Mouse (Mus musculus) layer of hippocampus, adult 8-10 months (tissue): ENCODE results near the gene Rbbp7. TPM values are rescaled to one million over a fixed set of nuclear protein-coding genes. Genes with fewer than 3 reads are reported as not detected.
"Not testable (repeated sequence)": the region's sequence is repeated elsewhere in the genome, so short reads cannot be mapped to it uniquely, and the experiment has no call there.

Experiments
- DNase-seq, 2 experiments: peaks; one replicate each; pipeline ENCODE4 v3.0.0; 2022; ENCODE audit warnings: low spot score in 2 of 2
- total RNA-seq, 4 experiments: library from RNA; stranded (reverse); gene quantifications; 2 replicates each; pipeline ENCODE4 v1.2.4; 2022

Rbbp7 gene
- 100 to 1,000 TPM; 148 to 170 (median 161) TPM for total RNA-seq

- DNase-seq = peak; percentile 89
Measured at GRCm38 (mm10) chrX:162760115-162760942, at the start of gene Rbbp7. TSS of gene Rbbp7 (plus strand) at chrX:162760402.

- DNase-seq = peak in 1 of 2 experiments; percentile 21
Measured at GRCm38 (mm10) chrX:162717837-162718236, 42.4 kb upstream of the Rbbp7 start.

- DNase-seq = peak in 1 of 2 experiments; percentile 10
Measured at GRCm38 (mm10) chrX:162719615-162720014, 40.6 kb upstream of the Rbbp7 start.

- no peak for DNase-seq
Measured at GRCm38 (mm10) chrX:162727367-162727777, 32.8 kb upstream of the Rbbp7 start.

DNA sequence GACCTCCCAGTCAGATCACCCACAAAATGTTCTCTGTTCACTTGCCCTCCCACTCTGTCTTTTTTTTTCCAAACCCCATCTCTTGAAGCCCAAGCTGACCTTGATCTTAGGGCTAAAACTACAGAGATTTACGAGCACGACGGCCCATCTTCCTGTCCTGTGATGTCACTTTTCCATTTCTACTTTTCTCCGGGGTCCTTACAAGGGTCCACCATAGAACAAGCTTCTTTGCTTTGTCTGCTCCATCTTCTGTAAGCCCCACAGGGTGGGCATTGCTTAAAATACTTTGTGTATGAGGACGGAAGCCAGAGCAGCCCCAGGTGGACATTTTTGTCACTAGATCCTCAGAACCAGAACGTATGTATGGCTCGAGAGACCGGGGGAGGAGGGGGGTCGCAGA, 32.4 kb upstream of the Rbbp7 start:
- no peak for DNase-seq

DNA sequence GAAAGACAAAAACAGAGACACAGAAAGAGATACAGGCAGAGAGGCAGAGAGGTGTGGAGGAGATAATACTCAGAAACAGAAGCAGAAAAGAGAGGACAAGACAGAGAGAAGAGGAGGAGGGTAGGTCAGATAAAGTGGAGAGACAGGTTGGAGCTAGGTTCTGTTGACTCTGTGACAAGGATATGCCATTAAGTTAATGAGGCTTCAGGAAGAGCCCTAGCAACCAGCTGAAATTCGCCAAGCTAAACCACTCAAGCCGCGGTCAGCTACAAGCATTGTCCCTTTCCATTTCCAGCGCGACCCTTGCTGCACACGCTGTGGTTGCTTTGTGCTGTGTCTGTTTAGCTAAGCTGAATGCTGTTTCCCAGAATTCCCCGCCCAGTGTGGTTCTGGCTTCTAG, 32.0 kb upstream of the Rbbp7 start:
- DNase-seq = no peak

DNA sequence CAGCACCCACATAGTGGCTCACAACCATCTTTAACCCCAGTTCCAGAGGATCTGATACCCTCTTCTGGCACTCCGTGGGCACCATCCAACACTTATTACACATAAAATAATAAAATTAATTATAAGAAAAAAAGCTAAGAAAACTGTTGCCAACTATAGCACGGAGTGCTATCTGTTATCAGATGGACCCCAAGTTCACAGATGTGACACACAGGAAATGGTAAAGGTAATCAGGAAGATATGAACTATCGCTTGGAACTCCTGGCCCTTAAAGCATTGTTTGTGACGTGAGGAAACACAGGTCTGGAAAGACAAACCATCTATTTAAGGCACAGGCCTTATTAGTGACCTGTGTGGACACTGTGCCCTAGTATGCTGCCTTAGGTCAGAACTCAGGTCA, 30.2 kb upstream of the Rbbp7 start:
- no peak for DNase-seq

GRCm38 (mm10) chrX:162734997-162735929, 24.9 kb upstream of the Rbbp7 start:
- peak; percentile 54 to 64 for DNase-seq

GRCm38 (mm10) chrX:162736140-162736659, 24.0 kb upstream of the Rbbp7 start:
- DNase-seq = no peak

DNA sequence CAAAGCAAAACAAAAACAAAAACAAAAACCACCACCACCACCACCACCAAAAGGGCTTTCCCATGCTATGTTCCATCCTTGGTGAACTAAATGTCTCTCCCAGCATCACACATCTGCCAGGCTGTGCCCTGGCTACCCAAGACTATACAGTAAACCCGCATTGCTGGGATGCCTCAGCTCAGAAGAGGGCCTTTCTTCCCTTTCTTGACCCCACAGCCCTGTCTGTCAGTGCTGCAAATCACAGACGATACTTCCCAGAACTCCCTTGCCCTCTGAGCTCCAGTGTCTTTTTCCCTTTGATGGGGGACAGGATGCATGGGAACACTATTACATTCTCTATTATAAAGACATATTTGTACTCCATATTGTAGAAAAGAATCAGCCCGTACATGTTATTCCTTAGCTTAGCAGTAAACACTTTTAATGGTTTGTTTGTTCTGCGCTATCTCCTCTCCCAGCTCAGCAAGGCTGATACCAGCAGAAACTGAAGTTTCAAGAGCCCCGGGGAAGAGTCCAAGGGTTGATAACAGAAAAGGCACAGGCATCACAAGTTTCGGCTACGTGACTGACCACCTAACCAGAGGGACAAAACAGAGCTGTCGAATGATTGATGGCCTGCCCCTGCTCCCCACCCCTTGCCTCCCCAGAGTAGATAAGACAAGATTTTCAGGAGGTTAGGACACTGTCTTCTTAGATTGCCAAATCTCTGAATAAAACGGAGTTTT, 11.3 kb upstream of the Rbbp7 start:
- no peak for DNase-seq

DNA sequence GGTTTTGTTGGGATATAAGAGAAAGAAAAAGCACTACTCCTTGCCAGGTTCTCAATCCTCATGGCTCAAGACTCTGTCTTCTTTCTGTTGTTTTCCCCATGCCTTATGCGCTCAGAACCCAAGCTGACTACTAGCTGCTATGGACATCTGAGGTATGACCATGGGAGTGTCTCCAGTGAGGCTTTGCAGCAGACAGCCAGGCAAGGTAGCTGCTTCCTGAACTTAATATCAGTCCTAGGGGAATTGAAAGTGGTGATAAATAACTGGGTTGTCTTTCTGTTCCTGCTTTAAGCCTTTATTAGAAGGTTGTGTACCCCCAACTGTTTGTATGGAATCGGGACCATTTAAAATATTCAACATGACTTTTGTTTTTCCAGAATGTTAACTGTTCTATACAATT, 7.8 kb upstream of the Rbbp7 start:
- DNase-seq = no peak

DNA sequence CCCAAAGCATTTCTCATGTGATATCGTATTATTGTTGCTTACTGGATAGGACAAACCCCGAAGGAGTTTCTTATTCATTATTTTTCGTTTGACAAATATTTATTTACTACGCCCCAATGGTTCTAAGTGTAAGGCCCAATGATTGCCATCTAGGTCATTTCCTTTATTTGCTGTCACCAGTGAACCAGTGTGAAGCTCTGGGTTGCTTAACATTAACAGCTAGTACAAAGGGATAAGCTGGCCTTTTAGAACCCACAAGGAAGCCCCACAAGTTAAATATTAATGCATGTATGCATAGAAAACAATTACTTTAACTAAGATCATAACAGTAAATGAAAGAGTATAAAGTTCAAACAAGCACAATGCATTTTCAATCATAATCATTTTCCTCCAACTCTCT, 5.9 kb upstream of the Rbbp7 start:
- DNase-seq = no peak

- DNase-seq = no peak
Measured at GRCm38 (mm10) chrX:162756058-162756457, 4.1 kb upstream of the Rbbp7 start.

DNA sequence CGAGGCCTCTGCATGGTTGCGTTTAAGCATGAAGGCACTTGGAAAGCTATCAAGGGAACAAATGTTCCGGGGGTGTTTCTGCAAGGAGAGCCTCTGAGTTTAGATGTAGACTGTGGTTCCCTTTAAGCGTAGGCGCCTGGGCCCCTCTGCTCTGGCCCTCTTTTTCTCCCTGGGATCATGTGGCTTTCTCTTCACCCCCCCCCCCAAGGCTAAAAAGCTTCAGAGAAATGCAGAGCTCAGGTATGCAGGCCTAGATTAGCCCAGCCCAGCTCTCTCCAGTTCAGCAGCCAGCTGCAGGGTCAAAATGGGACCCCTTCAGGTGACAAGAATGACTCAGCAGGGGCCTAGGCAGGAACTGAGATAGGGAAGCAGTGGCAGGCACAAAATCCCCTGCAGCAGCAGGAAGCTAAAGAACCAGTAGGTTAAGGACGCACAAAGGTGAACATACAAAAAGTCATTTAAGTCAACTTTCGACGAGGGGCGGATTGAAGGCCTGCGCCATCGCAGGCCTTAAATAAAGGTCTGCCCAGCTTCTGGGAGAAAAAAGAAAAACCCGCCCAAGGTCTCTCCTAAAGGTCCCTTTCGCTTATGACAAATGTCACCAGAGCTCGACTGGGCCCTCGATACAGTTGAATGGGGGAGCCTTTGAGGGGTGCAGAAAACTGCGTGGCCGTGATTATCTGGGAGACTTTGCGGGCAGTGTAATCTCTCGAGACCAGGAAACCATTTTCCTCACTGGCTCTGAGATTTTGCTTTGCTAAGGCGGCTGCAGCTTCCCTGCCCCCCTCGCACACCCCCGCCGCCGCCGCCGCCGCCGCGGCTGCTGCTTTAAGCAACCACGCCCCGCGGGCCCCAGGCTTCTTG, 719 bp upstream of the Rbbp7 start:
- peak; percentile 39 to 43 for DNase-seq

DNA sequence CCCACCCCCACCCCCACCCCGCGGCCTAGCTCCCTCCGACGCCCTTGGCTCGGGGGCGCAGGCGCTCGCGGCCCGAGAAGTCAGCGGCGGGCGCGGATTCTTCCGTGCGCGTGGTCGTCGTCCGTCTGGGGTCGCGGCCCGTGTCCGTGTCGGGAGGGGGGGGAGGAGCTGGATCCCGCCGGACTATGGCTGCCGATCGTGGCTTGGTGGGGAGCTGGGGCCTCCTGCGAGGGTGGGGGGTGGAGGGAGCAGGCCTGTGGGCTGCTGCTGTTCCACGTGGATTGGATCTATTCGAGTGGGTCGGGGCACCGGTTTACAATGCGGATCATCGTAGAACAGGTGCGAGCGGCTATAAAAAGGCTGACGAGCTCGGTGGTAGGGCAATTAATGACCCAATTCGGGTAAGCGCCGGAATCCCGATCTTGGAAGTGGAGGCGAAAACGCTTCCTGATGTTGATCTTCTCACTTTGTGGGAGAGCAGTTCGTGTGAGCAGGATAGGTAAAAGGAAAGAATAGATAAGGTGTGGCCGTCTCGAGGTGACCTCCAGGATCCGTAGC, 835 bp downstream of the Rbbp7 start:
- DNase-seq = peak in 1 of 2 experiments; percentile 5

- DNase-seq = no peak
Measured at GRCm38 (mm10) chrX:162761716-162762395, 1.7 kb downstream of the Rbbp7 start.

DNA sequence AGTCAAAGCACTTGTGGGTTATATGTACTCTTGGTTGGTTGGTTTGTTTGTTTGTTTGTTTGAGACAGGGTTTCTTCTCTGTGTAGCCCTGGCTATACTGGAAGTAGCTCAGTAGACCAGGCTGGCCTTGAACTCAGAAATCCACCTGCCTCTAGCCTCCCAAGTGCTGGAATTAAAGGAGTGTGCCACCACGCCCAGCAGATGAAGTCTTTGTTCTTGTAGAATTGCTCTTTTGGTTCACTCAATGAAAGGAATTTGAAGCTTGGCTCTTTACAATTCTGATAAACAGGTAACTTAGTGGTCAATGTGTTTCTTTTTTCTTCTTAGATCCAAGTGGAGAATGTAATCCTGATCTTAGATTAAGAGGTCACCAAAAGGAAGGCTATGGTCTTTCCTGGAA, 10.5 kb downstream of the Rbbp7 start:
- DNase-seq = no peak

DNA sequence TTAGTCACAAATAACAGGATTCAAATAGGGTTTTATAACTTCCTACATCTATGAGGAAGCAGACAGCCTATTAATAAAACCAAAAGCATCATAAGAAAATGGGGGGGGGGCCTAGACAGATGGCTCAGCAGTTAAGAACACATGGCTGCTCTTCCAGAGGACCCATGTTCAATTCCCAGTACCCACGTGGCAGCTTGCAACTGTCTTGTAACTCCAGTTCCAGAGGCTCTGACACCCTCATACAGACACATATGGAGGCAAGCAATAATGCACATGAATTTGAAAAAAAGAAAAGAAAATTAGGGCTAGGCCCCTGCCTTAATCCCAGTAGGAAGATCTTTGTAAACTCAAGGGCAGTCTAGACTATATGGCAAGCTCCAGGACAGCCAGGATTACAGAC, 28.2 kb downstream of the Rbbp7 start:
- DNase-seq = no peak

- DNase-seq = not testable (repeated sequence)
Measured at GRCm38 (mm10) chrX:162791392-162791791, 31.2 kb downstream of the Rbbp7 start.
